Mouse (Mus musculus): ENCODE data around the gene Lpcat3.
"Not testable (repeated sequence)": the region's sequence is repeated elsewhere in the genome, so short reads cannot be mapped to it uniquely, and the experiment has no call there.

Lpcat3 gene

GRCm38 (mm10) chr6:124678769-124679168, 15.9 kb downstream of the Lpcat3 start:
- no peak for DNase-seq (ENCODE audit: low spot score in 2 of 2)

GRCm38 (mm10) chr6:124679486-124679885, 16.7 kb downstream of the Lpcat3 start:
- DNase-seq (ENCODE audit: low spot score in 2 of 2): no peak

- DNase-seq (ENCODE audit: low spot score in 2 of 2): not testable (repeated sequence)
Observed at GRCm38 (mm10) chr6:124682291-124682690, 19.5 kb downstream of the Lpcat3 start.

- no peak for DNase-seq (ENCODE audit: low spot score in 2 of 2)
Observed at GRCm38 (mm10) chr6:124683591-124684417, 21.0 kb downstream of the Lpcat3 start.

- DNase-seq (ENCODE audit: low spot score in 2 of 2): no peak
Observed at GRCm38 (mm10) chr6:124685606-124686386, 23.0 kb downstream of the Lpcat3 start.

- DNase-seq (ENCODE audit: low spot score in 2 of 2): not testable (repeated sequence)
Observed at GRCm38 (mm10) chr6:124686644-124687043, 23.8 kb downstream of the Lpcat3 start.

- no peak for DNase-seq (ENCODE audit: low spot score in 2 of 2)
Observed at GRCm38 (mm10) chr6:124688151-124688758, 25.4 kb downstream of the Lpcat3 start.

- DNase-seq (ENCODE audit: low spot score in 2 of 2): no peak
Observed at GRCm38 (mm10) chr6:124689011-124689410, 26.2 kb downstream of the Lpcat3 start.

GRCm38 (mm10) chr6:124690517-124690916, 27.7 kb downstream of the Lpcat3 start:
- no peak for DNase-seq (ENCODE audit: low spot score in 2 of 2)

GRCm38 (mm10) chr6:124693243-124693981, 30.6 kb downstream of the Lpcat3 start:
- DNase-seq (ENCODE audit: low spot score in 2 of 2): no peak

GRCm38 (mm10) chr6:124694166-124694955, 31.5 kb downstream of the Lpcat3 start:
- peak in 1 of 2 experiments; percentile 38 for DNase-seq (ENCODE audit: low spot score in 2 of 2)

GRCm38 (mm10) chr6:124696441-124697150, 33.8 kb downstream of the Lpcat3 start:
- DNase-seq (ENCODE audit: low spot score in 2 of 2): no peak

GRCm38 (mm10) chr6:124698751-124699150, 35.9 kb downstream of the Lpcat3 start:
- DNase-seq (ENCODE audit: low spot score in 2 of 2): no peak

GRCm38 (mm10) chr6:124699366-124699765, 36.5 kb downstream of the Lpcat3 start:
- no peak for DNase-seq (ENCODE audit: low spot score in 2 of 2)

GRCm38 (mm10) chr6:124699962-124700610, 37.3 kb downstream of the Lpcat3 start:
- no peak for DNase-seq (ENCODE audit: low spot score in 2 of 2)

GRCm38 (mm10) chr6:124701338-124701737, 38.5 kb downstream of the Lpcat3 start:
- peak in 1 of 2 experiments; percentile 39 for DNase-seq (ENCODE audit: low spot score in 2 of 2)

GRCm38 (mm10) chr6:124702102-124702783, 39.4 kb downstream of the Lpcat3 start:
- DNase-seq (ENCODE audit: low spot score in 2 of 2): no peak

GRCm38 (mm10) chr6:124702784-124703103, 39.9 kb downstream of the Lpcat3 start:
- peak; percentile 74 to 77 for DNase-seq (ENCODE audit: low spot score in 2 of 2)

GRCm38 (mm10) chr6:124703789-124704188, 41.0 kb downstream of the Lpcat3 start:
- no peak for DNase-seq (ENCODE audit: low spot score in 2 of 2)

All from spleen, postnatal 36 days (tissue).